Mouse (Mus musculus) megakaryocyte-erythroid progenitor cell, adult 5-6 weeks (primary cell): ENCODE results near the gene Rsph9. TPM values are rescaled to one million over a fixed set of nuclear protein-coding genes. Genes with fewer than 3 reads are reported as not detected.
A peak's percentile ranks its signal among the peaks of the same experiment; 100 is the strongest.

Experiments
- ATAC-seq: replicated peaks from 2 replicates; pipeline ENCODE4 v1.8.0; 2016; ENCODE audit warnings: mild to moderate bottlenecking, inconsistent platforms; ENCODE audit not compliant: severe bottlenecking, poor library complexity, low FRiP score, low TSS enrichment
- total RNA-seq, 2 experiments: library from RNA; stranded (forward) in 1 of 2; stranded (reverse) in 1 of 2; fragments of 200-1000, 215-1000 nt in 1 of 2; fragments of >200 nt in 1 of 2; fragmentation: Nextera tagmentation in 1 of 2; gene quantifications; 2 replicates each; pipeline ENCODE4 v1.2.3; 2014 to 2017

The Rsph9 gene
- total RNA-seq (2014; fragmentation: Nextera tagmentation): 4.3 TPM in 1 of 2 replicates, not detected in the other
- total RNA-seq (2017): not detected in 2 replicates

DNA sequence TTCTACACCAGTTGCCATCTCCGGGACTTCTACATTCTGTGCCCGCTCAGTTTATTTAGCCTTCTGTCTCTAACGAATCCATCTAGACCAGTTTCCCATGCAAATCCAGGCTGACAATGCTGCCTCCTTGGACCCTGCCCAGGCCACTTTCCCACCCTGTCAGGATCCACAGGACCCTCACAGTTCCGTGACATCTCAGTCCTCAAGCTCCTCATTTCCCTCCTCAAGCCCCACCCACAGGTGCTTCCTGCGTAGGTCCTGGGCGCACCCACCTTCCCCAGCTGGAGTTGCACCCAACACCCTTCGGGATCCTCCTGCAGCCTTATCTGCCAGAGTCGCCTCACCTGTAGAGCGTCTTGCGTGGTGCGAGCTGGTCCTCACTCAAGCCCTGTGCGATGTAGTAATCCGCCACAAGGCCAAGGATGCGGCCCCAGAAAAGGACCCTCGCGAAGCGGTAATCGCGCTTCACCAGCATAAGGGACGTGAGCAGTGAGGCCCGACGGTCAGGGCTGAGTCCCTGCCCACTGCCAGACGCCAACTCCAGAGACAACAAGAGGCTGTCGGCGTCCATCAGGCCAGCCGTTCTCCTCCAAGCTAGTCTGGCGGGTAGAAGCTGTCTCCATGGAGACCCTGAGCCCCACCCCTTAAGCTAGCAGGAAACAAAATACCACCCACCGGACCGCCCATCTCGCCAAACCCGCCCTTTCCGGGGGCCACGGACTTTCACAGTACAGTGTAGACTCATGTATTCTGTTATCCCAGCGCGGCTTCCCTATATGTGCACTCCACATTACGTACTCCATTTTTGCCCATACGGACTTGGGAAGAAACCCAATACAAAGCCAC is at the start of gene Rsph9:
Rsph9 (minus strand) TSS at position 639 of the 846 bp plus-strand sequence.
- peak; percentile 92 for ATAC-seq

DNA sequence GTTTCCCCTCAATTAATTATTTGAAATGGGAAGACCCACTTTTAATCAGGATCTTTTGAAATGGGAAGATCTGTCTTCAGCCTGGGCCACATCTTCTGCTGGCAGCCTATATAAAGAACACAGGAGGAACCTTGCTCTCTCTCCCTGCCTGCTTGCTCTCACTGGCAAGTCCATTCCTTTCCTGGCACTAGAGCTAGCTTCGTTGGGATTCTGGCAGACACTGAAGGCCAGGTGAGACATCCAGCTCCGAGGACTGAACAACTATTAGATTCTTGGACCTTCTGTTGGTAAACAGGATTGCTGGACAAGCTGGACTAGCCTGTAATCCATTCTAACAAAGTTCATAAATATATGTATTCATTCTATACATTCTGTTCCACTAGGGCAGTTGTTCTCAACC is 44.8 kb upstream of the Rsph9 start:
- ATAC-seq: no peak

DNA sequence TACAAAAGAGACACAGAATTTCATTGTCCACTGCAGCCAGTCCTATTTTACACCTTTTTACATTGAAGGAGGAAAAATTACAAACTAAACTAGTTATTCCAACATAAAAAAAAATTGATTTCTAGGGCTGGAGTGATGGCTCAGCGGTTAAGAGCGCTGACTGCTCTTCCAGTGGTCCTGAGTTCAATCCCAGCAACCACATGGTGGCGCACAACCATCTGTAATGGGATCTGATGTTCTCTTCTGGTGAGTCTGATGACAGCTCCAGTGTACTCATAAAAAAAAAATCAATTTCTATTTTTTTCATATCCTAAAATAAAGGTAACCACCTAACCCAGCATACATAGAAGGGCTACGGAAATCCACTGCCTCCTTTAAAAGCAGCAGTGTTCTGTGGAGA is 38.3 kb upstream of the Rsph9 start:
- no peak for ATAC-seq

DNA sequence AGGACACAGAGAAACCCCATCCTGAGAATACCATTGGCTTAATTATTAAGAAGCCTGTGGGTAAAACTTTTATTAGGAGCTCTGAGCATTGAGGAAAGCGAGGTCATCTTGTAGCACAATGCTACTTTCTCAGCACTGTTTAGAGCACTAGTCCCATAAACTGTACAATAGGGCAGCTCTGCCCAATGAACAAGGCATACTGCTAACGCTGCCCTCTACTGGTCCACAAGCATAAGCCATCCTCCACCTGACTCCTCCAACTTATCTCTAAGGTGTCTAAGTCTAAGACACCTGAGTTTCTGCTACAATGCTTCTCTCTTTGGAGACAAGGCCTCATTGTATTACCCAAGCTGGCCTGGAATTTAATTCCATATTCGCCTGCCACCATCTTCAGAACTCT is 26.5 kb upstream of the Rsph9 start:
- ATAC-seq: no peak

DNA sequence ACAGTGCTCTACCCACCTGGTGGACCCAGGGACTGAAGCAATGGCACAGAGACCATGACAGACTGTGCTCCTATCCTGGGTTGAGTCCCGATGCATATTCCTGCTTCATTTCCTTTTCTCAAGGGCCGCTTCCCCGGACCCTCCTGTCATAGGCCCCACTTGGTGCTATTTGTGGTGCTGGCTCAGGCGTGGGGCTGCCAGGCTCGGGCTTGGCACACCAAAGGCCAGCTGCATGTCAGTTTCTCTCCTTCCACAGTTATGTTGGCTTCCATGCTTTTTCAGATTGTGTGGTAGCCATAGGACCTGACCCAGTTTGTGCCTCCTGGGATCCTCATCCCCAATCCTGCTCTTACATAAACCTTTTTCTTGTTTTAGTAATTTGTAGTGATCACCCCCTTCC is 24.8 kb upstream of the Rsph9 start:
- peak; percentile 10; the same call in 1 of the 2 replicates for ATAC-seq

DNA sequence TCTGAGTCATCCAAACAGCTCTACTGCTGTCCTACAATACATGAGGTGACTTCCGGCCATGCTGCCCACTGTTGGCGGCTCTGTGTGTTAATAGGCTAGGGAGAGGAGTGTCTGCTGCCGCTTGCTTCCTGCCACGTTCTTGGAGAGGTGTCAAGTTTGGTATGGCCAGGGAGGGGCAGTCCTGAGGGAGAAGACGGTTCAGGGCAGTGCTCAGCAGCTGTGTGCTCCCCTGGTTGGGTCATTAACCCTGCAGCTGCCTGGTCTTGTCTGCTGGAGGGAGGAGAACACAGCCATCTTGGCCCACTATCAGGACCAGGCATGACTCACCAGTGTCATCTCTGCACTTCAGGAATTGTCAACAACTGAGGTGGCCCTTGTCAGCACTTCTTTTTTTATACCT is 24.3 kb upstream of the Rsph9 start:
- peak; percentile 48 for ATAC-seq

DNA sequence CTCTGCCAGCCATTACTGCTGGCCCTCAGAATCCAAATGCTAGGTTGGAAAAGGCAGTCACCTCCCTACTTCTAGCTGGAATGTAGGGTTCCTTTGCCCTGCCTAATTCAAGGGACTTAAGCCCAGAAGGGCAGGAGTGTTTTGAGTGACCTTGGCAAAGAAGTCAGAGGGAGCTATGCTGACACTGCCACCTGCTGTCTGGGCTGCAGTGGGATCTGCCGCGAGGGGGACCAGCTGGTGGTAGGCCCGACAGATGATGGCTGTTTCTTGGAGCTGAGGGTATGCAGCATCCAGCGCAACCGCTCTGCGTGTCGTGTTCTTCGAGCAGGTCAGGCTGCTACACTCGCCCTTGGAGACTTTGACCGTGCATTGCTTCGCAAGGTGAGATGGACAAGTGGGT is 23.0 kb upstream of the Rsph9 start:
- no peak for ATAC-seq

DNA sequence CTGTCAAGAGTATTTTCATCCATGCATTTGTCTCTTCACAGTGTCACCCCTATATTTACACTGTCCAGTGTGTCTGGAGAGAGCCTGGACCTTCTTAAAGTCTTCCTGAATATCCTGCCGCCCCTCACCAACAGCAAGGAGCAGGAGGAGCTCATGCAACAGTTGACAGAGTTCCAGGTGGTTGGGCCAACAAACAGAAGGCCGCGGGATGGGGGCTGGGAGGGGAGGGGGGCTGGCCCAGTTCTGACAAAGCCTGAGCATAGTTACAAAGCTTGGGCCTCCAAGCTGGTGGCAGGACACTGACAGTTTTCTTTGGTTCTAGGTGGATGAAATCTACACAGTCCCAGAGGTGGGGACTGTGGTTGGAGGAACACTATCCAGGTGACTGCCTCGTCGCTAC is 22.3 kb upstream of the Rsph9 start:
- ATAC-seq: no peak

DNA sequence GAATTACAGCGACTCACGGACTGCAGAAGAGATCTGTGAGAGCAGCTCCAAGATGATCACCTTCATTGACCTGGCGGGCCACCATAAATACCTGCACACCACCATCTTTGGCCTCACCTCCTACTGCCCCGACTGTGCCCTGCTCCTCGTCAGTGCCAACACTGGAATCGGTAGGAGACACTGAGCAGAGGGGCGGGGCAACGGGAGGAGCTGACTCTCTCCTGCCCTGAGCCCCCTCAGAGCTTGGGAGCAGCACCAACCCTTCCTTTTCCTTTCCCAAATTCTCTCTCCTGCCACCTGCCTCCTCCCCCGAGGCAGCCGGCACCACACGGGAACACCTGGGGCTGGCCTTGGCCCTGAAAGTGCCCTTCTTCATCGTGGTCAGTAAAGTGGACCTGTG is 21.4 kb upstream of the Rsph9 start:
- ATAC-seq: no peak

DNA sequence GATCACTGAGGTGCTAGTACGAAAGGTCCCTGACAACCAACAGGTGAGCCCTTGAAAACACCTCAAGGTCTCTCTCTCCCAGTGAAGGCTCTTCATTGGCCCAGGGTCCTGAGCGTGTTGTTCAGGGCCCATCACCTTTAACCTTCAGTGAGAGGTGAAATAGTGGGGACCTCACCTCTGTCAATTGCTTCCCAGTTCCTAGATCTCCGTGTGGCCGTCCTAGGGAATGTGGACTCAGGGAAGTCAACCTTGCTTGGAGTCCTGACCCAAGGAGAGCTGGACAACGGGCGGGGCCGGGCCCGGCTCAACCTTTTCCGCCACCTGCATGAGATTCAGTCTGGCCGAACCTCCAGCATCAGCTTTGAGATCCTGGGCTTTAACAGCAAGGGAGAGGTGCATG is 20.8 kb upstream of the Rsph9 start:
- no peak for ATAC-seq

DNA sequence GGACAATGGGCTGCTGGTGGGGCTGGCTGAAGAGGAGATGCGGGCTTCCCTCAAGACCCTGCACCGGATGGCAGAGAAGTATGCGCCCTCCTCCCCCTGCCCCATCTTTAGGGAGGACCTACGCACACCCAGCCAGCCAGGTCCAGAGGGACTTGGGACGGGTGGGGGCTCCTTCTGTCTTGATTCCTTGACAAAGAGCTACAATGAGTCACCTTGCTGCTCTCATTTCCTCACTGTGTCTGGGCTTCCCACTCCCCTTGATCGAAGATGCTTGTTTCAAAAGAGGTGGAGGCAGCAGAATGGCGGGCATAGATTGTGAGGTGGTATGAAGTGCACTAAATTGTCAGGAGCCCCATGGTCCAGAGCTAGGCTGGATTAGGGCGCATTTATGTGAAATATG is 20.3 kb upstream of the Rsph9 start:
- ATAC-seq: no peak

DNA sequence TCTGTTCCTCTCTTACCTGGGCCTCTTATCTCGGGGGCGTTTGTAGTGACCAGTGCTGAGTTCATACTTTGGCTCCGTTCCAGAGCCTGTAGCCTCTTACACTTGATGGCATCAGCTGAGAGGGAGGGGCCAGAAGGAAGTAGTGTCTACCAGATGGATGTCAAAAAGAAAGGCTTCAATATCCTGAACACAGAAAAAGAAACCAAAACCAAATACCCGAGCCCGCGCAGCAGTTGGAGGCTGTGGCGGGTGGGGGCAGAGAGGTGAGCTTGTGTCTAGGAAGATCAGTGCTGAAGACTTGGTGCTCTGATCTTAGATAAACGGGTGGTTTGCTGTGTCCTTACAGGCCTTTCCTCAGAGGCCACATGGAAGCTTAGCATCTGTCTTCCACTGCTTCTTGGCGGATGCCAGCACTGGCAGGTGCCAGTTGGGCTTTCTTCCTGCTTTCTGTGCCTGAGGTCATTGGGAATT is 19.0 kb upstream of the Rsph9 start:
- no peak for ATAC-seq

DNA sequence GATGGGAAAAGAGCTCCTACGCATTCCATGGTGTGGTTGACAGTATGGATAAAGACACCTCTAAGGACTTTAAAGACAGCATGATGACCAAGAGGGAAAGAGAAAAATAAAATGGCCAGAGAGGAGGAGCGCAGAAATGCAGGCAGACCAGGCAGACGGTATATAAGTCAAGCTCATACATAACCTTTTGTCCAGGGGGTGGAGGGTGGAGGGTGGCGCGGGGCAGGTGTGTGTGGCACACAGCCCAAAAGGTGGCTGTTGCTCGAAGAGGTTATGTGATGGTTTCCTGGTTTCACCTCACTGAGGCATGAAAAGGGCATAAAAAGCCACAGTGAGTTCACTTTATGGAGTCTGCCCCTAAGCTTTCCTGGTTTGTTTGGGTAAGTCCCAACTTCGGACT is 18.5 kb upstream of the Rsph9 start:
- no peak for ATAC-seq

DNA sequence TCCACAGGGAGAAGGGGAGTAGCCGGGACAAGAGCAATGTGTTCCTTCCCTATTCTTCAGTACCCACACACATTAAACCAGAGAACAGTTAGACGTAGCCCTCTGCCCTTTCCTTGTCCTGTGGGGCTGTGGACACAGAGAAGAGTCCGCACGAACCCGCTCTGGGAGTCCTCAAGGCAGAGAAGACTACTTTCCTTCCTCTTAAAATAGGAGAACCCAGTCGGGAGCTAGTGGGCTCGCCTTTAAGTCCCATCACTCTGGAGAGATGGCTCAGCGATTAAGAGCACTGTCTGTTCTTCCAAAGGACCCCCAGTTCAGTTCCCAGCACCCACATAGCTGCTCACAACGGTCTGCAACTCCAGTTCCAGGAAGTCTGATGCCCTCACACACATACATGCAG is 17.7 kb upstream of the Rsph9 start:
- no peak for ATAC-seq

DNA sequence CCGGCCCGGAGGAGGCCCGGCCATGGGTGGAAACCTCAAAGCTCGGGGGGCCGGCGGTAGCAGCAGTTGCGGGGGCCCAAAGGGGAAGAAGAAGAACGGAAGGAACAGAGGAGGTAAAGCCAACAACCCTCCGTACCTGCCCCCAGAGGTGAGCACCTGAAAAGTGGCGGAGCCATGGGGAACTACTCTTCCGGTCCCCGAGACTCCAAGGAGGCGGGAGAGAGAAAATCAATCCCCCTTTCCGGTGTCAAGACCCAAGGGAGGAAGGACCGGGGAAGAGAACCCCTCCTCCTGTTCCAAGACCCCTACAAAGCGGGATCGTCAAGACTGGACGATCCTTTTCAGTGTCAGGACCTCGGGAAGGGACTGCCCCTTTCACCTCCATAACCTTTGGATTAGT is 17.2 kb upstream of the Rsph9 start:
- ATAC-seq: no peak

DNA sequence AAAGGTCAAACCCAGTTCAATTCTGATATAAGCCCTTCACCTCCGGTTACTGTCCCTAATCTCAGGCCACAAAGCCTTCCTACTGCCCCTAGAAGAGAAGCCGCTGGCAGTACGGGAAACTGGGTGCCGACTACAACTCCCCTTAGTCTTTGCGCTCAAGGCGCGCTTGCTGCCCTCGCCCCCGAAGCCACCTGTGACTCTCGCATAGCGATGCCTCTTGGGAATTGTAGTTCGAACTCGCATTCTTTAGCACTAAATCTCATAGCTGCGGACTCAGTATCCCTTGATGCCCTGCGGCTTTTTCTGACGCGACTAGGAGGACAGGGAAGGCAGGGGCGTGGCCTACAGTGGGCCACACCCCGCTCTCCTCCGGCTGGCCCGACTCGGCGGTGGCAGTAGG is 16.7 kb upstream of the Rsph9 start, which contains the start of gene Gtpbp2:
Gtpbp2 (plus strand) TSS at position 347 of the 400 bp plus-strand sequence.
- ATAC-seq: peak; percentile 85

DNA sequence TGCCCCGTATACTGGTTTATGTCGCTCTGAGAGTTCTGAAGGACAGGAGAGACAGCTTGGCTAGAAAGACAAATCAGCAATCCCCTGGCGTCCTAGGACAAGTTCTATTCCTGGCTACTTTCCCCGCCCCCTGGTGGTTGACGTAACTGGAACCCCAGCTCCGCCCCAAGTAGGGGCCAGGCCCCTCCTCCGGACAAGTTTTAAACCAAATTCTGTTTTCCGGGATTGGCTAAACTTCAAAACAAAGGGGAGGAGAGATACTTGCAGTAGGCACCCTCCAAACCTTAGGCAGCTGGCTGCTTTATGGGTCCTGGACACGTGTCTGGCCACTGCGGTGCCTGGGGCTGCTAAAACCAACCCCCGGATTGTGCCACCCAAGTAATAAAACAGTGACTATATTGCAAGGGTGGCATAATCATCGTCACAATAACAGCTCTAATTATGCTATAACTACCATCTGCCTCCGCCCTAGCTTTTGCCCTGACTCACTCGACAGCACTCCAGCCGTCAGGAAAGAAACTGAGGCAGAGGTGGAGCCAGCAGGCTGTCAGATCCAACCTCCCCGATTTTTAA is 16.2 kb upstream of the Rsph9 start:
- ATAC-seq: peak; percentile 73

DNA sequence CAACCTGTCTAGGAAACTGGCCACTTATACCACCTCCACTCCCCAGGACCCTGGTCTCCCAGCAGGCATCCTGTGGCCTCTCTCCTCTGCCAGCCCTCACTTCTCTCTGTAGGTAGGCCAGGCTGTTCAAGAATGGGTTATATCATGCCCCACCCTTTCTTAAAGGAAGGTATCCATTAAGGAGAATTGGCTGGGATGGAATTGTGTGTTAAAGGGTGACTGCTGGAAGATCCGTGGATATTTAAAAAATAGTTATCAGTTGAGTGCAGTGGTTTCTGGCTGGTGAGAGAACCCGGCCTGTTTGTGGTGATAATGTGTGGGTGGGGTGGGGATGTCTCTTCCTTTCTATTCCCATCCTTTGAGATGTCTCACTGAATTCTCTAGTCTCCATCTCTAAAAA is 15.2 kb upstream of the Rsph9 start:
- peak; percentile 29 for ATAC-seq

DNA sequence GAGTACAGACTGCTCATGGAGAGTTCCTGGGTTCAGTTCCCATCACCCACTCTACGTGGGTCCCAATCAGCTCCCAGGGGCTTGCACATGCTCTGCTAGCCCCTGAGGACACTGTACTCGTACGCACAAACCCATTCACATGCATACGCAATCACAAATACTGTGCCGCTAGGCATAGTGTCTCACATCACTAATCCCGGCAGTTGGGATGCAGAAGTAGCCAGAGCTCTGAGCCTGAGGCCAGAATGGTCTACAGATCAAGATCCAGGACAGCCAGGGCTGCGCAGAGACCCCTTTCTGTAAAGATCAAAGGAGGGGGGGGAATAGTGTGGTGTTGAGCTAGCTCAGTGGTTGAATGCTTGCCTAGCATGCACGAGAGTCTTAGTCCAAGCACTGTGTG is 13.1 kb upstream of the Rsph9 start:
- no peak for ATAC-seq

DNA sequence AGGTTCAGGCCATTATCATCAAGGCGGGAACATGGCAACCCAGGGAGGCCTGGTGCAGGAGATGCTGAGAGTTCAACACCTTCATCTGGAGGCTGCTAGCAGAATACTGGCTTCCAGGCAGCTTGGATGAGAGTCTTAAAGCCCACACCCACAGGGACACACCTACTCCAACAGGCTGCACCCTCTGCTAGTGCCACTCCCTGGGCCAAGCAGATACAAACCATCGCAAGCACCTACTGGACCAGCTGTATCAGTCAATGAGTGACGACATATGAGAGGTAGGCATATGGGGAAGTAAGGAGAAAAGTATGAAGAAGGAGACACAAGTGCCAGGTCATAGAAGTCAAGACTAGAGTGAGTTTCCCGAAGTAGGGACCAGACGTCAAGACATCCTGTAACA is 12.7 kb upstream of the Rsph9 start:
- no peak for ATAC-seq

DNA sequence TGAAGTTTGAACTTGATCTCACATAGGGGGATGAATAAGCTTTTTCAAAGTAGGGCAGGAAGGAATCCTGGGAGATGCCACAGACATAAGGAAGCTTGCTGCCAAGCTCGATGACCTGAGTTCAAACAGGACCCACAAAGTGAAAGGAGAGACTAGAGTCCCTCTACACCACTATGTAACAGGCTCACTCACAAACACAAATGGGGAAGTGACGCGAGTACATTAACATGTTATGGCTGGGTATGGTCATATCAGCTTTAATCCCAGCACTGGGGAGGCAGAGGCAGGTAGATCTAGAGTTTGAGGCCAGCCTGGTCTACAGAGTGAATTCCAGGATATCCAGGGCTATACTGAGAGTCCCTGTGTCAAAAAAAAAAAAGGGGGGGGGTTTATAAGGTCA is 10.3 kb upstream of the Rsph9 start:
- no peak for ATAC-seq
